Mouse (Mus musculus) hindbrain, embryonic 13.5 days (tissue): ENCODE measurements at regions not wholly inside any gene's neighbourhood (a gene's known extent, or its start where the extent isn't known, plus 50 kb on each side); places are given as distances from the start of the nearest gene placed in this dataset.

ENCODE experiments used
- ATAC-seq: fragments of 200-750 bp; cut with Nextera tagmentation; 2 replicates; pipeline ENCODE4 v1.8.0; 2017; ENCODE audit warnings: moderate TSS enrichment; ENCODE audit not compliant: low FRiP score
- H3K27ac ChIP-seq: fragments of 300-500 bp; sonication (generic); 2 replicates; pipeline ENCODE4 v1.5.1; 2015; ENCODE audit warnings: inconsistent platforms, mild to moderate bottlenecking, moderate library complexity
- H3K27me3 ChIP-seq: fragments of 300-500 bp; sonication (generic); 2 replicates; pipeline ENCODE4 v1.6.1; 2015; ENCODE audit warnings: mild to moderate bottlenecking, inconsistent platforms
- H3K36me3 ChIP-seq: fragments of 300-500 bp; sonication (generic); 2 replicates; pipeline ENCODE4 v1.6.1; 2015; ENCODE audit warnings: mild to moderate bottlenecking, inconsistent platforms
- H3K4me1 ChIP-seq: fragments of 300-500 bp; sonication (generic); replicated peaks from 2 replicates; pipeline ENCODE4 v1.6.1; 2015; ENCODE audit warnings: inconsistent platforms
- H3K4me2 ChIP-seq: fragments of 300-500 bp; sonication (generic); 2 replicates; pipeline ENCODE4 v1.6.1; 2015; ENCODE audit warnings: inconsistent platforms, mild to moderate bottlenecking, moderate library complexity
- H3K4me3 ChIP-seq: fragments of 300-500 bp; sonication (generic); 2 replicates; pipeline ENCODE4 v1.5.1; 2015; ENCODE audit warnings: mild to moderate bottlenecking, inconsistent platforms
- H3K9ac ChIP-seq: fragments of 300-500 bp; sonication (generic); 2 replicates; pipeline ENCODE4 v1.6.1; 2015; ENCODE audit warnings: mild to moderate bottlenecking, inconsistent platforms
- H3K9me3 ChIP-seq: fragments of 300-500 bp; sonication (generic); 2 replicates; pipeline ENCODE4 v1.6.1; 2016; ENCODE audit warnings: inconsistent platforms
- WGBS: fragments of 180-500 bp; shearing (Covaris S2); methylation state at CpG from one replicate; pipeline ENCODE4 v1.1.7; 2015; 5-methylcytosine and 5-hydroxymethylcytosine counted together

- no peak for ATAC-seq
- Histone ChIP-seq H3K36me3 (no peaks in the 10 kb centered on the region), H3K4me3 (no peak overlapping the region), H3K27me3 (no peaks in the 10 kb centered on the region), H3K4me1 (peaks cover 19% of the 10 kb centered on the region), H3K9me3 (no peaks in the 10 kb centered on the region), H3K4me2 (no peak overlapping the region), H3K9ac (no peak overlapping the region), H3K27ac (no peak overlapping the region)
- 64% methylated on average over 1 of the region's 1 CpGs for WGBS
Observed at GRCm38 (mm10) chr1:186257611-186258010, 140.5 kb upstream of the Lyplal1 start.

GRCm38 (mm10) chr1:186255476-186256080, 138.5 kb upstream of the Lyplal1 start:
- H3K9ac ChIP-seq = no peak overlapping the region
- no peak overlapping the region for H3K4me3 ChIP-seq
- no peak overlapping the region for H3K4me2 ChIP-seq
- H3K4me1 ChIP-seq = peaks cover 8% of the 10 kb centered on the region; the same call in 1 of the 2 replicates
- 74% methylated on average over 8 of the region's 8 CpGs for WGBS
- no peaks in the 10 kb centered on the region for H3K9me3 ChIP-seq
- H3K36me3 ChIP-seq = no peaks in the 10 kb centered on the region
- no peaks in the 10 kb centered on the region for H3K27me3 ChIP-seq
- no peak overlapping the region for H3K27ac ChIP-seq
- no peak for ATAC-seq

- Histone ChIP-seq H3K27me3 (no peaks in the 10 kb centered on the region), H3K27ac (no peak overlapping the region), H3K9me3 (no peaks in the 10 kb centered on the region), H3K4me1 (peaks cover 6% of the 10 kb centered on the region), H3K9ac (no peak overlapping the region), H3K4me2 (no peak overlapping the region), H3K36me3 (no peaks in the 10 kb centered on the region), H3K4me3 (no peak overlapping the region)
- no peak for ATAC-seq
- 79% methylated on average over 3 of the region's 3 CpGs for WGBS
Observed at GRCm38 (mm10) chr1:186254500-186254899, 137.4 kb upstream of the Lyplal1 start.

GRCm38 (mm10) chr1:186252551-186252950, 135.4 kb upstream of the Lyplal1 start:
- WGBS = 84% methylated on average over 4 of the region's 4 CpGs

GRCm38 (mm10) chr1:186250316-186250715, 133.2 kb upstream of the Lyplal1 start:
- H3K4me1 ChIP-seq = no peaks in the 10 kb centered on the region; the same call in none of the 2 replicates
- no peak overlapping the region for H3K27ac ChIP-seq
- H3K4me3 ChIP-seq = no peak overlapping the region
- H3K36me3 ChIP-seq = no peaks in the 10 kb centered on the region
- no peaks in the 10 kb centered on the region for H3K27me3 ChIP-seq
- 48% methylated on average over 4 of the region's 4 CpGs for WGBS
- no peaks in the 10 kb centered on the region for H3K9me3 ChIP-seq
- no peak for ATAC-seq
- H3K4me2 ChIP-seq = no peak overlapping the region
- H3K9ac ChIP-seq = no peak overlapping the region

More at GRCm38 (mm10) chr1:186252551-186252950, 135.4 kb upstream of the Lyplal1 start:
- ATAC-seq = no peak
- Histone ChIP-seq H3K4me3 (no peak overlapping the region), H3K36me3 (no peaks in the 10 kb centered on the region), H3K9ac (no peak overlapping the region), H3K27me3 (no peaks in the 10 kb centered on the region), H3K9me3 (no peaks in the 10 kb centered on the region), H3K27ac (no peak overlapping the region), H3K4me1 (peaks cover 6% of the 10 kb centered on the region), H3K4me2 (no peak overlapping the region)

GRCm38 (mm10) chr1:186249214-186249613, 132.1 kb upstream of the Lyplal1 start:
- no peak overlapping the region for H3K27ac ChIP-seq
- H3K9me3 ChIP-seq = no peaks in the 10 kb centered on the region
- H3K4me1 ChIP-seq = no peaks in the 10 kb centered on the region; the same call in 1 of the 2 replicates
- no peaks in the 10 kb centered on the region for H3K36me3 ChIP-seq
- no peak overlapping the region for H3K4me2 ChIP-seq
- 86% methylated on average over 4 of the region's 4 CpGs for WGBS
- ATAC-seq = no peak
- H3K4me3 ChIP-seq = no peak overlapping the region
- no peaks in the 10 kb centered on the region for H3K27me3 ChIP-seq
- no peak overlapping the region for H3K9ac ChIP-seq

GRCm38 (mm10) chr1:186245723-186246440, 128.8 kb upstream of the Lyplal1 start:
- Histone ChIP-seq H3K36me3 (no peaks in the 10 kb centered on the region), H3K9ac (no peak overlapping the region), H3K9me3 (no peaks in the 10 kb centered on the region), H3K4me1 (no peaks in the 10 kb centered on the region; the same call in 1 of the 2 replicates), H3K4me2 (no peak overlapping the region), H3K27ac (no peak overlapping the region), H3K27me3 (no peaks in the 10 kb centered on the region), H3K4me3 (no peak overlapping the region)
- ATAC-seq = no peak
- WGBS = 68% methylated on average over 7 of the region's 7 CpGs

- H3K27ac ChIP-seq = no peak overlapping the region
- H3K4me1 ChIP-seq = 0 out of 2 replicates have a peak, but pooled peaks cover 2% of the 10 kb centered on the region
- H3K4me3 ChIP-seq = no peak overlapping the region
- no peak overlapping the region for H3K4me2 ChIP-seq
- ATAC-seq = no peak
- no peak overlapping the region for H3K9ac ChIP-seq
- no peaks in the 10 kb centered on the region for H3K27me3 ChIP-seq
- WGBS = 100% methylated on average over 2 of the region's 2 CpGs
- H3K36me3 ChIP-seq = no peaks in the 10 kb centered on the region
- H3K9me3 ChIP-seq = no peaks in the 10 kb centered on the region
Observed at GRCm38 (mm10) chr1:186241112-186241511, 124.0 kb upstream of the Lyplal1 start.

GRCm38 (mm10) chr1:186237556-186237955, 120.4 kb upstream of the Lyplal1 start:
- no peaks in the 10 kb centered on the region for H3K9me3 ChIP-seq
- H3K9ac ChIP-seq = no peak overlapping the region
- H3K4me3 ChIP-seq = no peak overlapping the region
- no peak overlapping the region for H3K4me2 ChIP-seq
- no peaks in the 10 kb centered on the region for H3K27me3 ChIP-seq
- 53% methylated on average over 6 of the region's 6 CpGs for WGBS
- H3K27ac ChIP-seq = no peak overlapping the region
- no peaks in the 10 kb centered on the region for H3K36me3 ChIP-seq
- ATAC-seq = no peak
- H3K4me1 ChIP-seq = 0 out of 2 replicates have a peak, but pooled peaks cover 2% of the 10 kb centered on the region

- H3K9me3 ChIP-seq = no peaks in the 10 kb centered on the region
- H3K9ac ChIP-seq = no peak overlapping the region
- H3K27ac ChIP-seq = no peak overlapping the region
- no peaks in the 10 kb centered on the region for H3K36me3 ChIP-seq
- H3K4me2 ChIP-seq = no peak overlapping the region
- no peaks in the 10 kb centered on the region for H3K27me3 ChIP-seq
- ATAC-seq = no peak
- H3K4me1 ChIP-seq = 0 out of 2 replicates have a peak, but pooled peaks cover 2% of the 10 kb centered on the region
- H3K4me3 ChIP-seq = no peak overlapping the region
- 50% methylated on average over 7 of the region's 7 CpGs for WGBS
Observed at GRCm38 (mm10) chr1:186236267-186237020, 119.3 kb upstream of the Lyplal1 start.

GRCm38 (mm10) chr1:186234536-186234935, 117.4 kb upstream of the Lyplal1 start:
- Histone ChIP-seq H3K9ac (no peak overlapping the region), H3K27me3 (no peaks in the 10 kb centered on the region), H3K4me3 (no peak overlapping the region), H3K36me3 (no peaks in the 10 kb centered on the region), H3K9me3 (no peaks in the 10 kb centered on the region), H3K4me1 (0 out of 2 replicates have a peak, but pooled peaks cover 2% of the 10 kb centered on the region), H3K4me2 (no peak overlapping the region), H3K27ac (no peak overlapping the region)
- ATAC-seq = no peak
- WGBS = 65% methylated on average over 6 of the region's 6 CpGs

- Histone ChIP-seq H3K36me3 (no peaks in the 10 kb centered on the region), H3K9ac (no peak overlapping the region), H3K27ac (no peak overlapping the region), H3K27me3 (no peaks in the 10 kb centered on the region), H3K4me2 (no peak overlapping the region), H3K9me3 (peaks cover 4% of the 10 kb centered on the region; the same call in 1 of the 2 replicates), H3K4me3 (no peak overlapping the region), H3K4me1 (no peaks in the 10 kb centered on the region)
- no peak for ATAC-seq
- WGBS = 82% methylated on average over 5 of the region's 5 CpGs
Observed at GRCm38 (mm10) chr1:186230476-186230875, 113.4 kb upstream of the Lyplal1 start.
